Mouse (Mus musculus) heart, postnatal 14 days (tissue): ENCODE results near the gene Ager. TPM values are rescaled to one million over a fixed set of nuclear protein-coding genes. Genes with fewer than 3 reads are reported as not detected.

Source experiments
- DNase-seq, 2 experiments: peaks; one replicate each; pipeline ENCODE4 v3.0.0; 2021 to 2022
- intact Hi-C: fragments of 180-260 bp; cut with DNase I; formaldehyde crosslinking; loops from one replicate; pipeline ENCODE4 v1.15.1; 2025
- total RNA-seq, 2 experiments: library from RNA; stranded (reverse); gene quantifications; 2 replicates each; pipeline ENCODE4 v1.2.3; 2021

The Ager gene
- total RNA-seq, 2 experiments from 2014 or later: 1.0 to 1.2 TPM

GRCm38 (mm10) chr17:34646906-34647787 lies 49.5 kb downstream of the Ager start, which contains the start of gene Atf6b:
Gene Atf6b (plus strand): TSS chr17:34647146.
- DNase-seq: peak; percentile 93
- intact Hi-C loops: no loop called here

GRCm38 (mm10) chr17:34648141-34648890 lies 50.7 kb downstream of the Ager start:
- peak in 1 of 2 experiments; percentile 1 for DNase-seq
- intact Hi-C loops: no loop called here

- intact Hi-C loops: no loop called here
- no peak for DNase-seq
Observed at GRCm38 (mm10) chr17:34649106-34649864, 51.6 kb downstream of the Ager start.

Other genes starting within 250 kb of the Ager start
- gene Btnl2, start 243.0 kb upstream of the Ager start, total RNA-seq: under 1 TPM; 0.27 to 0.33 TPM
- not detected for gene Btnl1, start 220.7 kb upstream of the Ager start, total RNA-seq
- under 1 TPM in 1 of 2 experiments, not detected in 1; 0.24 TPM for gene BC051142, start 199.0 kb upstream of the Ager start, total RNA-seq
- not detected for gene Btnl4, start 120.5 kb upstream of the Ager start, total RNA-seq
- gene Btnl6, start 80.5 kb upstream of the Ager start, total RNA-seq: not detected
- 10 to 100 TPM; 47.9 to 52.6 TPM for gene Notch4, start 33.6 kb upstream of the Ager start, total RNA-seq
- gene Gpsm3, start 8.1 kb upstream of the Ager start, total RNA-seq: 1 to 10 TPM; 5.6 to 7.8 TPM
- 10 to 100 TPM; 20.1 to 22.6 TPM for gene Pbx2, start 6.6 kb upstream of the Ager start, total RNA-seq
- 10 to 100 TPM; 33.6 to 35.4 TPM for gene Rnf5, start 5.8 kb downstream of the Ager start, total RNA-seq
- 10 to 100 TPM; 56.3 to 57.9 TPM for gene Agpat1, start 6.4 kb downstream of the Ager start, total RNA-seq
- gene Egfl8, start 18.1 kb downstream of the Ager start, total RNA-seq: 1 to 10 TPM; 2.1 to 2.7 TPM
- gene Ppt2, start 30.6 kb downstream of the Ager start, total RNA-seq: 10 to 100 TPM; 42.6 to 43.2 TPM
- 1 to 10 TPM; 1.9 to 3.1 TPM for gene Prrt1, start 31.7 kb downstream of the Ager start, total RNA-seq
- 1 to 10 TPM; 8.2 to 8.3 TPM for gene Fkbpl, start 46.9 kb downstream of the Ager start, total RNA-seq
- gene Atf6b, start 49.3 kb downstream of the Ager start, total RNA-seq: 10 to 100 TPM; 18.0 to 19.0 TPM
- gene Tnxb, start 72.7 kb downstream of the Ager start, total RNA-seq: 10 to 100 TPM; 48.6 to 56.7 TPM
- gene C4b, start 146.0 kb downstream of the Ager start, total RNA-seq: 10 to 100 TPM; 17.9 to 21.3 TPM
- not detected for gene Cyp21a1, start 206.7 kb downstream of the Ager start, total RNA-seq
- 10 to 100 TPM; 10.7 to 13.5 TPM for gene Stk19, start 239.1 kb downstream of the Ager start, total RNA-seq
- 10 to 100 TPM; 17.5 to 18.2 TPM for gene Dxo, start 239.2 kb downstream of the Ager start, total RNA-seq